Mouse (Mus musculus) lung, adult 10 weeks (tissue): ENCODE results near the gene Ccdc61. TPM values are rescaled to one million over a fixed set of nuclear protein-coding genes. Genes with fewer than 3 reads are reported as not detected.

ENCODE experiments used
- polyA plus RNA-seq: library from polyadenylated mRNA; stranded (reverse); fragments of 350-450 nt; fragmentation: Illumina TruSeq; extraction: RNeasy Lipid Tissue Mini Kit (QIAGEN cat#74804); gene quantifications from one replicate; pipeline ENCODE4 v1.2.3, GENCODE M21; 2014; ENCODE audit warnings: low read depth, low replicate concordance; ENCODE audit not compliant: insufficient read depth

The Ccdc61 gene
- polyA plus RNA-seq = 11.3 TPM

DNA sequence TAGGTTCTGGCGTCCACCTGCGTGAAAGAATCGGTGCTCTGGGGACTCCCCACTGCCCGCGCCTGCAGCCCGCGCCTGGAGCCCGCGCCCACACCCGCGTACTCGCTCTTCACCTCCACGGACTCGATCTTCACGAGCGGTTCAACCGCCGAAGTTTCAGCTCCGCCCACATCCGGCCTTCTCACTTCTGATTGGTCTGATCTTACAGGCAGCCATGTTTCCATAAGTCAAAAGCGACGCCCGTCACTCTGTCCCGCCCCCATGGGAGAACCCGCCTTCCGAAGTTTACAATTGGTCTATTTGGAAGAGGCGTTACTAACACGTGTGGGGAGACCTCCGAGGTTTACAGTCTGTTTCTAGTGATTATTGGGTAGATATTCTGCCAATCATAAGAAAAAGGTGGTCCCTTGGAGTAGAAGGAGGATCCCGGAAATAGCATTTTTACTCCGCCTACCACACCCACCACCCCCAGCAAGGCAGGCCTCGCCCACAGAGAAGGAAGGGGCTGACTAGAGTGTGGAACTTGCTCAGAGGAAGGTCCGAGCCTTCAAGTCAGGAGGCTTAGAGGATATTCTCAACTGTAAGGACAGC, at the start of gene Ccdc61:
Gene Ccdc61, minus strand, starts transcription at position 175 of the 591 bp plus-strand sequence.

GRCm38 (mm10) chr7:18925162-18925938, 15.1 kb upstream of the Ccdc61 start, which contains the start of gene Nova2:
Gene Nova2, plus strand, starts transcription at chr7:18925888.

GRCm38 (mm10) chr7:18871031-18871430, 39.2 kb downstream of the Ccdc61 start, which contains the start of gene Pglyrp1:
Gene Pglyrp1, plus strand, starts transcription at chr7:18871331.

Other genes with a start within 250 kb of the Ccdc61 start
- not detected for gene Psg20, start 224.2 kb downstream of the Ccdc61 start, polyA plus RNA-seq
- not detected for gene Psg22, start 192.3 kb downstream of the Ccdc61 start, polyA plus RNA-seq
- not detected for gene Psg19, start 111.9 kb downstream of the Ccdc61 start, polyA plus RNA-seq
- 0.18 TPM for gene Psg17, start 88.8 kb downstream of the Ccdc61 start, polyA plus RNA-seq
- 19.7 TPM for gene Mill2, start 70.4 kb downstream of the Ccdc61 start, polyA plus RNA-seq
- 36.8 TPM for gene Pglyrp1, start 39.1 kb downstream of the Ccdc61 start, polyA plus RNA-seq
- 2.6 TPM for gene Nova2, start 15.5 kb upstream of the Ccdc61 start, polyA plus RNA-seq
- not detected for gene Nanos2, start 77.0 kb upstream of the Ccdc61 start, polyA plus RNA-seq
- gene Mypop, start 80.8 kb upstream of the Ccdc61 start, polyA plus RNA-seq = 2.8 TPM
- 19.2 TPM for gene Irf2bp1, start 93.6 kb upstream of the Ccdc61 start, polyA plus RNA-seq
- 0.19 TPM for gene Foxa3, start 113.1 kb upstream of the Ccdc61 start, polyA plus RNA-seq
- 35.7 TPM for gene Sympk, start 114.0 kb upstream of the Ccdc61 start, polyA plus RNA-seq
- gene Rsph6a, start 144.3 kb upstream of the Ccdc61 start, polyA plus RNA-seq = not detected
- gene Dmwd, start 165.8 kb upstream of the Ccdc61 start, polyA plus RNA-seq = 27.0 TPM
- gene Dmpk, start 173.4 kb upstream of the Ccdc61 start, polyA plus RNA-seq = 30.8 TPM
- 6.2 TPM for gene Six5, start 184.2 kb upstream of the Ccdc61 start, polyA plus RNA-seq
- not detected for gene Gm4969, start 208.0 kb upstream of the Ccdc61 start, polyA plus RNA-seq
- gene Fbxo46, start 209.4 kb upstream of the Ccdc61 start, polyA plus RNA-seq = 5.1 TPM
- gene Qpctl, start 238.9 kb upstream of the Ccdc61 start, polyA plus RNA-seq = 6.5 TPM
- 65.6 TPM for gene Snrpd2, start 239.3 kb upstream of the Ccdc61 start, polyA plus RNA-seq